Mouse (Mus musculus) intestine, embryonic 15.5 days (tissue): ENCODE results near the gene Xrcc3. TPM values are rescaled to one million over a fixed set of nuclear protein-coding genes. Genes with fewer than 3 reads are reported as not detected.

Source experiments
- ATAC-seq: fragments of 200-750 bp; cut with Nextera tagmentation; 2 replicates; pipeline ENCODE4 v1.8.0; 2017; ENCODE audit warnings: moderate TSS enrichment, moderate library complexity
- H3K27ac ChIP-seq: fragments of 300-500 bp; sonication (generic); 2 replicates; pipeline ENCODE4 v1.5.1; 2015; ENCODE audit warnings: mild to moderate bottlenecking, inconsistent platforms
- H3K27me3 ChIP-seq: fragments of 300-500 bp; sonication (generic); replicated peaks from 2 replicates; pipeline ENCODE4 v1.6.1; 2015; ENCODE audit warnings: inconsistent platforms
- H3K36me3 ChIP-seq: fragments of 300-500 bp; sonication (generic); 2 replicates; pipeline ENCODE4 v1.6.1; 2015; ENCODE audit warnings: inconsistent platforms
- H3K4me1 ChIP-seq: fragments of 300-500 bp; sonication (generic); replicated peaks from 2 replicates; pipeline ENCODE4 v1.6.1; 2015; ENCODE audit warnings: inconsistent platforms
- H3K4me2 ChIP-seq: fragments of 300-500 bp; sonication (generic); replicated peaks from 2 replicates; pipeline ENCODE4 v1.6.1; 2015; ENCODE audit warnings: mild to moderate bottlenecking, inconsistent platforms
- H3K4me3 ChIP-seq: fragments of 300-500 bp; sonication (generic); replicated peaks from 2 replicates; pipeline ENCODE4 v1.5.1; 2015; ENCODE audit warnings: inconsistent platforms
- H3K9ac ChIP-seq: fragments of 300-500 bp; sonication (generic); 2 replicates; pipeline ENCODE4 v1.6.1; 2015; ENCODE audit warnings: inconsistent platforms
- H3K9me3 ChIP-seq: fragments of 300-500 bp; sonication (generic); 2 replicates; pipeline ENCODE4 v1.6.1; 2016; ENCODE audit warnings: inconsistent platforms
- WGBS: fragments of 180-500 bp; shearing (Covaris S2); methylation state at CpG from one replicate; pipeline ENCODE4 v1.1.7; 2015; 5-methylcytosine and 5-hydroxymethylcytosine counted together
- polyA plus RNA-seq: library from polyadenylated mRNA; unstranded; fragments of >200 nt; fragmentation: Nextera tagmentation; extraction: Ambion mirVana; gene quantifications from 2 replicates; pipeline ENCODE4 v1.2.1, GENCODE M21; 2015

Gene Xrcc3
- polyA plus RNA-seq, 1 experiment from 2014 or later, result 8.9 TPM

GRCm38 (mm10) chr12:111832643-111833042, 19.0 kb upstream of the Xrcc3 start:
- H3K27ac ChIP-seq, result no peak overlapping the region
- 83% methylated on average over 5 of the region's 5 CpGs for WGBS

GRCm38 (mm10) chr12:111830375-111830774, 16.7 kb upstream of the Xrcc3 start:
- H3K27me3 ChIP-seq, result no peaks in the 10 kb centered on the region
- H3K36me3 ChIP-seq, result peaks cover 83% of the 10 kb centered on the region
- no peak overlapping the region for H3K27ac ChIP-seq
- 87% methylated on average over 10 of the region's 10 CpGs for WGBS
- ATAC-seq, result no peak
- no peaks in the 10 kb centered on the region for H3K9me3 ChIP-seq
- no peak overlapping the region for H3K9ac ChIP-seq
- H3K4me3 ChIP-seq, result no peak overlapping the region
- no peaks in the 10 kb centered on the region for H3K4me1 ChIP-seq
- H3K4me2 ChIP-seq, result no peak overlapping the region

More at GRCm38 (mm10) chr12:111832643-111833042, 19.0 kb upstream of the Xrcc3 start:
- Histone ChIP-seq H3K36me3 (peaks cover 73% of the 10 kb centered on the region), H3K4me1 (no peaks in the 10 kb centered on the region), H3K27me3 (no peaks in the 10 kb centered on the region), H3K9me3 (no peaks in the 10 kb centered on the region), H3K4me2 (no peak overlapping the region), H3K4me3 (no peak overlapping the region), H3K9ac (no peak overlapping the region)
- no peak for ATAC-seq

- 88% methylated on average over 9 of the region's 9 CpGs for WGBS
- H3K36me3 ChIP-seq, result peaks cover 83% of the 10 kb centered on the region
- ATAC-seq, result no peak
Measured at GRCm38 (mm10) chr12:111829954-111830353, 16.3 kb upstream of the Xrcc3 start.

GRCm38 (mm10) chr12:111829447-111829846, 15.8 kb upstream of the Xrcc3 start:
- H3K4me3 ChIP-seq, result no peak overlapping the region
- WGBS, result 86% methylated on average over 5 of the region's 5 CpGs
- H3K9ac ChIP-seq, result no peak overlapping the region
- no peaks in the 10 kb centered on the region for H3K4me1 ChIP-seq
- no peak overlapping the region for H3K4me2 ChIP-seq
- ATAC-seq, result no peak
- no peak overlapping the region for H3K27ac ChIP-seq
- no peaks in the 10 kb centered on the region for H3K27me3 ChIP-seq
- H3K36me3 ChIP-seq, result peaks cover 85% of the 10 kb centered on the region
- no peaks in the 10 kb centered on the region for H3K9me3 ChIP-seq

More at GRCm38 (mm10) chr12:111829954-111830353, 16.3 kb upstream of the Xrcc3 start:
- no peak overlapping the region for H3K4me2 ChIP-seq
- H3K4me3 ChIP-seq, result no peak overlapping the region
- H3K9me3 ChIP-seq, result no peaks in the 10 kb centered on the region
- H3K4me1 ChIP-seq, result no peaks in the 10 kb centered on the region
- H3K27ac ChIP-seq, result no peak overlapping the region
- H3K27me3 ChIP-seq, result no peaks in the 10 kb centered on the region
- H3K9ac ChIP-seq, result no peak overlapping the region

GRCm38 (mm10) chr12:111827556-111827955, 13.9 kb upstream of the Xrcc3 start:
- peaks cover 82% of the 10 kb centered on the region for H3K36me3 ChIP-seq
- 91% methylated on average over 12 of the region's 12 CpGs for WGBS
- ATAC-seq, result no peak

GRCm38 (mm10) chr12:111821931-111822330, 8.3 kb upstream of the Xrcc3 start:
- no peak overlapping the region for H3K4me3 ChIP-seq
- 58% methylated on average over 4 of the region's 4 CpGs for WGBS
- H3K9me3 ChIP-seq, result no peaks in the 10 kb centered on the region
- no peak for ATAC-seq
- H3K4me2 ChIP-seq, result no peak overlapping the region
- H3K27me3 ChIP-seq, result no peaks in the 10 kb centered on the region
- peaks cover 35% of the 10 kb centered on the region for H3K36me3 ChIP-seq
- H3K9ac ChIP-seq, result no peak overlapping the region
- peaks cover 38% of the 10 kb centered on the region for H3K4me1 ChIP-seq
- no peak overlapping the region for H3K27ac ChIP-seq

More at GRCm38 (mm10) chr12:111827556-111827955, 13.9 kb upstream of the Xrcc3 start:
- H3K27me3 ChIP-seq, result no peaks in the 10 kb centered on the region
- H3K4me3 ChIP-seq, result no peak overlapping the region
- H3K9ac ChIP-seq, result no peak overlapping the region
- H3K4me1 ChIP-seq, result no peaks in the 10 kb centered on the region
- no peak overlapping the region for H3K4me2 ChIP-seq
- no peak overlapping the region for H3K27ac ChIP-seq
- H3K9me3 ChIP-seq, result no peaks in the 10 kb centered on the region

- WGBS, result 62% methylated on average over 7 of the region's 7 CpGs
- ATAC-seq, result no peak
- no peak overlapping the region for H3K9ac ChIP-seq
Measured at GRCm38 (mm10) chr12:111820708-111821107, 7.0 kb upstream of the Xrcc3 start.

GRCm38 (mm10) chr12:111819936-111820335, 6.3 kb upstream of the Xrcc3 start:
- Histone ChIP-seq H3K9ac (no peak overlapping the region), H3K4me3 (no peak overlapping the region), H3K36me3 (peaks cover 16% of the 10 kb centered on the region), H3K4me2 (no peak overlapping the region; the same call in 1 of the 2 replicates), H3K9me3 (no peaks in the 10 kb centered on the region), H3K27me3 (no peaks in the 10 kb centered on the region), H3K4me1 (peaks cover 56% of the 10 kb centered on the region), H3K27ac (peak overlapping the region; percentile 17; the same call in 1 of the 2 replicates)
- no peak for ATAC-seq
- WGBS, result 69% methylated on average over 8 of the region's 8 CpGs

More at GRCm38 (mm10) chr12:111820708-111821107, 7.0 kb upstream of the Xrcc3 start:
- peaks cover 49% of the 10 kb centered on the region for H3K4me1 ChIP-seq
- peaks cover 24% of the 10 kb centered on the region for H3K36me3 ChIP-seq
- H3K4me3 ChIP-seq, result no peak overlapping the region
- H3K4me2 ChIP-seq, result no peak overlapping the region
- H3K9me3 ChIP-seq, result no peaks in the 10 kb centered on the region
- H3K27ac ChIP-seq, result no peak overlapping the region
- no peaks in the 10 kb centered on the region for H3K27me3 ChIP-seq

GRCm38 (mm10) chr12:111817991-111818390, 4.3 kb upstream of the Xrcc3 start:
- Histone ChIP-seq H3K9ac (no peak overlapping the region), H3K4me2 (peak overlapping the region; percentile 62), H3K27ac (peak overlapping the region; percentile 49), H3K9me3 (no peaks in the 10 kb centered on the region), H3K4me3 (no peak overlapping the region), H3K27me3 (no peaks in the 10 kb centered on the region), H3K36me3 (no peaks in the 10 kb centered on the region; the same call in 1 of the 2 replicates), H3K4me1 (peaks cover 60% of the 10 kb centered on the region)
- ATAC-seq, result no peak
- 64% methylated on average over 8 of the region's 8 CpGs for WGBS

- Histone ChIP-seq H3K4me1 (peaks cover 65% of the 10 kb centered on the region), H3K9me3 (no peaks in the 10 kb centered on the region), H3K4me3 (peak overlapping the region; percentile 88), H3K27me3 (no peaks in the 10 kb centered on the region), H3K4me2 (peak overlapping the region; percentile 62), H3K27ac (peak overlapping the region; percentile 96), H3K36me3 (no peaks in the 10 kb centered on the region), H3K9ac (peak overlapping the region; percentile 89; the same call in 1 of the 2 replicates)
- 55% methylated on average over 9 of the region's 9 CpGs for WGBS
- peak; percentile 38 for ATAC-seq
Measured at GRCm38 (mm10) chr12:111816967-111817366, 3.3 kb upstream of the Xrcc3 start.

- H3K4me1 ChIP-seq, result peaks cover 61% of the 10 kb centered on the region
- peak overlapping the region; percentile 62 for H3K4me2 ChIP-seq
- H3K4me3 ChIP-seq, result peak overlapping the region; percentile 88
- peak overlapping the region; percentile 96 for H3K27ac ChIP-seq
- no peaks in the 10 kb centered on the region for H3K9me3 ChIP-seq
- 55% methylated on average over 13 of the region's 13 CpGs for WGBS
- no peaks in the 10 kb centered on the region for H3K27me3 ChIP-seq
- H3K36me3 ChIP-seq, result no peaks in the 10 kb centered on the region
- ATAC-seq, result no peak
- H3K9ac ChIP-seq, result peak overlapping the region; percentile 89
Measured at GRCm38 (mm10) chr12:111816528-111816927, 2.9 kb upstream of the Xrcc3 start.

- Histone ChIP-seq H3K9ac (peak overlapping the region; percentile 89), H3K4me1 (peaks cover 50% of the 10 kb centered on the region), H3K27me3 (no peaks in the 10 kb centered on the region), H3K27ac (peak overlapping the region; percentile 96), H3K4me2 (peak overlapping the region; percentile 62), H3K36me3 (no peaks in the 10 kb centered on the region), H3K9me3 (no peaks in the 10 kb centered on the region), H3K4me3 (peak overlapping the region; percentile 88)
- WGBS, result 18% methylated on average over 19 of the region's 19 CpGs
- peak; percentile 10 for ATAC-seq
Measured at GRCm38 (mm10) chr12:111814769-111815762, 1.4 kb upstream of the Xrcc3 start.
